Mouse (Mus musculus) lung, postnatal 10 days (tissue): ENCODE results near the gene Lrrc23.

Source experiments
- DNase-seq: peaks from one replicate; pipeline ENCODE4 v3.0.0; 2021

Lrrc23 gene

DNA sequence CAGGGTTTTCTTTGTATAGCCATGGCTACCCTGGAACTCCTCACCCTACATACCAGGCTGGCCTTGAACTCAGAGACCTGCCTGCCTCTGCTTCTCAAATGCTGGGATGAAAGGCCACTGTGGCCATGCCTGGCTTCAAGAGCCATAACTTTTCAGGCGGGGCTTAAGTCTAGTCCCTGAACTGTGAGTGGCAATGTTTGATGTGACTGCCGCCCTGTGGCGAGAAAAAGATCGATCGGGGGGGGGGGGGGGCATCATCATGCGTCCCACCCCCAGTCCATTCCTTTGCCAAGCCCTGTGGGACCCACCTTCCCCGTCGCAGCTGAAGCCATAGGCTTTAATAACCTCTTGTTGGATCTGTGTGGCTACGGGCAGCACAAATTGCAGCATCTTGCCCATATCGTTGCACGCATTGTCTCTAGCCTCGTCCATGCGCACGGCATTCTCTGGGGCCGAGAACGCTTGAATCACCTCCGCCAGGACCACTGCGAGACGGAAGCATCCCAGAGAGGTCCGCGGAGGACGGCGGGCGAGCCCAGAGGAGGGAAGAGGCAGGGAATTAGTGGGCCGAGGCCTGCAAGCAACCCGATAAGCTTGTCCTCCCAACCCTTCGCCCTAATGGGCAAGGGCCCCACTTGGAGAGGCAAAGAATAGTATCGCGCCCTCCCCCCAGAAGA lies 39.2 kb downstream of the Lrrc23 start:
- DNase-seq, result peak; percentile 74

DNA sequence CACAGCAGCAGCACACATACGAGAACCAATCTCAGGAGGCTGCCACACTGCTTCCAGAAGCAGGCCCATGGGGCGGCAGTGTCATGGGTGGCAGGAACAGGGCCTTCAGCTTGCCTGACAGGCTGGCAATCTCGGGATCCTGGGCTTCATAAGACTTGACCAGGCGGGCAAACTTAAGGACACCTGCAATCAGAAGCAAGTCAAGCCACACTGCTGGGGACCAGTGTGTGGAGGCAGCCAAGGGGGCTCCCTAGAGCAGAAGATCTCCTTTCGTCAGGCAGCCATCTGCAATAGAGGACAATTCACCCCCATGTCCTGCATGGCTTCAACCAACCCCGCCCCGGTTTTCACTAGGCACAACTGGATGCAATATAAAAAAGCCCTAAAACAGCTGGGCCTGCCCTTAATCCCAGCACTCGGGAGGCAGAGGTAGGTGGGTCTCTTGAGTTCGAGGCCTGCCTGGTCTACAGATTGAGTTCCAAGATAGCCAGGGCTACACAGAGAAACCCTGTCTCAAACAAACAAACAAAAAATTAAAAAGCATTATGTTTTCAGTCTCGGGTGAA lies 40.2 kb downstream of the Lrrc23 start:
- no peak for DNase-seq

DNA sequence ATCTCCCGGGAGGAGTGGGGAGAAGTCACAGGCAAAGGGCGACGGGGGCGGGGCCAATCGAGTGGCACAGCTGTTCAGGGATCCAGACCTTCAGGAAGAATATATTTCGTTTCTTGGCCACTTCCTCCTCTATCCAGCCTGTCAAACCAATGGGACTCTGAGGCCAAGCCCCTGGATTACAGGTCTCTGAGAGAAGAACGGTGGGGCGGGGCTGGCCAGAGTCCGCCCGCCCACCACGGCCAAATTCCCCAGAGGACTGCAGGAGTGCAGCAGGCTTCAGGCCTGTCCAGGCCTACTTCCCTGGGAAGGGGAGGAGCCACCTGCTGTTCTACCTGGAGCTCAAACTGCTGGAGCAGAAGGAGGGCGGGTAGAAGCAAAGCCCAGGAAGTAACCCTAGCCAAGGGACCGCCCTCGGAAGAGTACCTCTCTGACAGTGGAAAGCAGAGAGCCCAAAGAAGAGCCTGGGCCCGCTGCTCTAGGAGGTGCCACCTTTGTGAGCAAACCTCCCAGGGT lies 41.0 kb downstream of the Lrrc23 start, which contains the start of gene Ptpn6:
TSS of gene Ptpn6 (minus strand) at position 204 of the 513 bp plus-strand sequence.
- DNase-seq, result peak; percentile 86

DNA sequence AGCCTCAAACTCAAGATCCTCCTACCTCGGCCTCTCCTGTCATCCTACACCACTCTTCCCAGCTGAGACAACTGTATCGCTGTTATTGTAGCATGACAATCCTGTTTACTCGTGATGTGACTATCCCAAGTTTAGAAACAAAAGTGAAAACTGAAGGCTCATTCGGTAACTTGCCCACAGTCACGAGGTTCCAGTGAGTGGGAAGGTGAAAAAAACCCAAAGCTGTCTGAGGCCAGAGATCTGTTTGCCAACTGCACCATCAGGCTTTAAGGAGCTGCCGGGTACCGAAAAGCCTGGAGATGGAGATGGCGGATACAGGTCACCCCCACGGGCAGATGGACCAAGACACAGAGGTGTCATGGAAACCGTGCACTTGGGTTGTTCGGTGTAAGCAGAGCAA lies 42.5 kb downstream of the Lrrc23 start:
- DNase-seq, result no peak

DNA sequence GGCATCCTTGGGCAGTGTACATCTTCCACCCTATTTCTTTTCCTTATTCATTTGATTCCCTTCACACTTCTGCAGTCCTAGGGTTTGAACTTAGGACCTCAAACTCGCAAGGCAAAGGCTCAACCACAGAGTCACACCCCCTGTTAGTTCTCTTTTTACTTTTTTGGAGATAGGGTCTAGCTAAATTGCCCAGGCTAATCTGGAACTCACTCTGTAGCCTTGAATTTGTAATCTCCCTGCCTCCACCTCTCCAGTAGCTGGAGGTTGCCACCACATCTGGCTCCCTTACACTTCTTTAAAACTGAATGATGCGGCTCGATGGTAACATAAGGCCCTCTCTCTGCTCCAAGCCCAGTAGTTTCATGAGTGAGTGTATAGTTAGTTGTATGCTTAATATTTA lies 45.1 kb downstream of the Lrrc23 start:
- no peak for DNase-seq

DNA sequence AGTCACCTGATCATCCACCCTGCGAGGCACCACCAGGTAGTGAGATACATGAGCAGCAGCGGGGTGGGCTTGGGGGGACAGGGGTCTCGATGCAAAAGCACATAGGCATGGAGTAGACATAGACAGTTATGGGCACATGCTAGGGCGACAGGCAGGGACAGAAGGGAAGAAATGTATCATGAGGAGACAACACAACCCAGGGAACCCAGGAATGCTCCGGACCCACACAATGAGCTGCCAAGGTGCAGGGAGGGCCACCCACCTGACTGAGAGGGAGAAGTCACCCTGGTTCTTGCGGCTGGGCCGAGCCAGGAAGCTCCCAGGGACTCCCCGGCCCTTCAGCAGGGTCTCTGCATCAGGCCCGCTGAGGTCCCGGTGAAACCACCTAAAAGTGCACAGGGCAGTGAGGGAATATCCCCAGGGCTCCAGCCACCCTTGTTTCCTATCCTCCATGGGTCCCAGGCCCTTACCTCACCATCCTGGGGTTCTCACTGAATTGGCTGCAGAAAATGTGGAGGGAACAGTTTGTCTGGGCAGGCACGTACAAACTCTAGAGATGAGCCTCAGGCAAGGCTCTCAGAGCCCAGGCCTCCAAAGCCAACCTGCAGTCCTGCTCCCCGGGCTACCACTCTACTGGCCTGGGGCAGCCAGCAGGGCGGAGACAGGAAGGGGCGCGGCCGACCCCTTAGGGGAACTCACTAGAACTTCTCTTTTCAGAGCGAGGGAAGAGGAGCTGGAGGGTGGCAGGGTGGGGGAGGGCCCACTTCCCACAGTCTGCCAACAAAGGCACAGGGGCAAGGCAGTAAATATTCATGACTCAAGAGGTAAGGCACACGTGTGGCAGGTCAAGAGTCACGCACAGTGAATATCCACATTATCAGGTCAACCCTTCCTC lies 46.8 kb downstream of the Lrrc23 start:
- DNase-seq, result peak; percentile 63

DNA sequence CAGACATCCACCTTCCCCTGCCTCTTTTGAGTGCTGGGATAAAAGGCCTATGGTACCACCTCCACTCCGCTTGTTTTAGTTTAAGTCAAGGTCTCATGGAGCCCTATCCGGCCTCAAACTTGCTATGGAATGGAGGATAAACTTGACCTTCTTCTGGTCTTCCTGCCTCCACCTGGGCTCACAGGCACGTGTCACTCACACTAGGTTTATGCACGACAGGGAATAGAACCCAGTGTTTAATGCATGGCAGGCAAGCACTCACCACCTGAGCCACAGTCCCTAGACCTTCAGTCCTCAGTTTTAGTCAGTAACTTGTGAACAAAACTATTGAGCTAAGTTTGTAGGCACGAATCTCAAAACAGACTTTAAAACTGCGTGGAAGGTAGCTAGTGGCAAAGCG lies 48.5 kb downstream of the Lrrc23 start:
- no peak for DNase-seq

DNA sequence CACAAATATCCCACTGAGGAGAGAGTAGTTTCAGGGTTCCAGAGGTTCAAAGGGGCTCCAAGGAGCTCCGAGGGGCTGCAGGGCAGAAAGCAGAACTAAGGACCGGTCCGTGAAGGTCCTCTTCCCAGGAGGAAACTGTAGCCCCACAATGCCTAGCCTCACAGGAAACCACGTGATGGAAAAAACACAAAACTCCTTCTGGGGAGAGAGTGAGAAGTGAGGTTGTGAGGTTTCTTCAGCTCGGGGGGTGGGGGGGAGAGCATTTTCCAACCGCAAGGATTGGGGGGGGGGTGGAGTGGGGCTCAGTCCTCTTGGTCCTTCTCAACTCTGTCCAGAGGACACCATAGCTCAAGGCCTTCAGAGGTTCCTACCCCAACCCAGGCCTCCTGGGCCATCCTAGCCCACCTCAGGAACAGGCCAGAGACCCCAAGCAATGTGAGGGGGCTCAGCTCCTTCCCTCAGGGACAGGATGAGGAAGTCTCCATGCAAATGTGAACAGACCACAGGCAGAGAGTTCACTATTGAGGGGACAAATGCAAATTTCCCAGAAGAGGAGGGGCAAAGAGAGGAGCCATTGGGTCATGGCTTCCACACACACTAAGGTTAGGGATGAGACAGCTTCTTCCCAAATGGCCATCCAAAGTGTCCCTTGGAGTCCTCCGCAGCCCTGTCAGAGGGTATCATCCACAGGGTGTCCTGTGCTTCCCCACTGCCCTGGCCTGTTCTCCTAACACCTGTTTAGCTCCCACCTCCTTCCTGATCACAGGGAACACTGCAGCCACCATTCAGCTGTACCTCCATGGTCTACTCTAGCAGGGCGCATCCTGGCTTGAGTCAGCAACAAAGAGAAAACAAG lies 49.4 kb downstream of the Lrrc23 start:
- no peak for DNase-seq

DNA sequence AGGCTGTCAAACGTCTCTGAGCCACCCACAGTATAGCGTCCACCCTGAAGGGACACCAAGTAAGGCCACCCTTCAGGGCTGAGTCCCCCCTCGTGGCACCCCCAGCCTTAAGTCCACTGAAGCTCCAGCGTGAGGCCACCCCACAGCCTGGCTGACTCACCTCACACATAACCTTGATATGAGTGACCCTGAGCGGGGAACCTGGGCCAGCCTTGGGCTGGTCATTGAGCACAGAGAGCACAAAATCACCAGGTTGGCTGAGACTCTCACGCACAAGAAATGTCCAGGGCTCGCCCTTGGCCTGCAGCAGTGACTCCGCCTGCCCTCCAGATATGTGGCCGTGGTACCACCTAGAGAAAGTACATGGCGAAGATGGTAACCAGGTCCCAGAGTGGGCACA lies 50.9 kb downstream of the Lrrc23 start:
- no peak for DNase-seq

DNA sequence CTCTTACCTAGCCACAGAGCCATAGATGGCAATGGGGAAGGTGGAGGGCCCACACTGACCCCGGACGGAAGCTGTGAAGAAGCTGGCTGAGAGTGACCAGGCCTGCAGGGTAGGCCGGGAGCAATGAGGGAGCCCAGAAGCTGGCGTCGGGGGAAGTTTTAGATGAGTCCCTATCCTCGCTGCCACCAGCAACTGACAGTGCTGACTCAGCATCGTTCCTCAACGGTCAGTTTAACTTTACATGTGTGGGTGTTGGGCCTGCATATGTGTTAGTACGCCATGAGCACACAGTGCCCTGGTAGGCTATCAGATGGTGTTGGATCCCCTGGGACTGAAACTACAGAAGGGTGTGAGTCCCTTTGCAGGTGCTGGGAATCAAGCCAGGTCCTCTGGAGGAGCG lies 55.1 kb downstream of the Lrrc23 start:
- no peak for DNase-seq

DNA sequence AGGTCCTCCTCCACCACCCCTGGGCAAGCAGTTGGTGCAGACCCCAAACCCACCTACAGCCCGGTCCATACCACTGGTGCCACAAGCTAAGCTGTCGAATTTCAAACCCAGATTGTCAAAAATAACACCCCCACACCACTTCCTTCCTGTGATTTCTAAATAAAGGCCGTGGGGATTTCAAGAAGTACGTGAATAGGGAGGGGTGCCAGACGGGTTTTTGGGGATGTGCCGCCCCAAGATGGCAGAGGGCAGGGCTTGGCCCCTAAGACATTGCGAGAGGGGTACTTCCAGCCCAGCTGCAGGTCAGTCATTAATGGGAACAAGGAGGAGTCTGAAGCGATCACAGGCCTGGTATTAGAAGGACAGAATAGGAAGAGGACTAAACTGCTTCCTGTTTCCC lies 56.0 kb downstream of the Lrrc23 start:
- no peak for DNase-seq

DNA sequence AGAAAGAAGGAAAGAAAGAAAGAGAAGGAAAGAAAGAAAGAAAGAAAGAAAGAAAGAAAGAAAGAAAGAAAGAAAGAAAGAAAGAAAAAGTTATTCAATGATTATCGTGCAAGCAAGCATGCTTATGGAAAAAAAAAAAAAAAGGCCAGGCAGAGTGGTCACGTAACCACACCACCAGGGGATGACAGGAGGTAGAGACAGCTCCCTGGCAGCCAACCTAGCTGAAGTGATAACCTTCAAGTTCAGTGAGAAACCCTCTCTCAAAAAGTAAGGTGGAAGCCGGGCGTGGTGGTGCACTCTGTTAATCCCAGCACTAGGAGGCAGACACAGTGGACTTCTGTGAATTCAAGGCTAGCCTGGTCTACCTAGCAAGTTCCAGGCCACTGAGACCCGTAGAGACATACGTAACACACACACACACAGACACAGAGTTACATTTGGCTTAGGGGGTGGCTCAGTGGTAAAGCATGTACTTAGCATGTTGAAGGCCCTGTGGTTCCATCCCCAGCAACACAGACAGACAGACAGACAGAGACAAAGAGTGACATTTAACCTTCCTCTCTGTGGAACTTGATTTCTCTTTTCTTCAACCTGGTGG lies 56.6 kb downstream of the Lrrc23 start:
- no peak for DNase-seq

DNA sequence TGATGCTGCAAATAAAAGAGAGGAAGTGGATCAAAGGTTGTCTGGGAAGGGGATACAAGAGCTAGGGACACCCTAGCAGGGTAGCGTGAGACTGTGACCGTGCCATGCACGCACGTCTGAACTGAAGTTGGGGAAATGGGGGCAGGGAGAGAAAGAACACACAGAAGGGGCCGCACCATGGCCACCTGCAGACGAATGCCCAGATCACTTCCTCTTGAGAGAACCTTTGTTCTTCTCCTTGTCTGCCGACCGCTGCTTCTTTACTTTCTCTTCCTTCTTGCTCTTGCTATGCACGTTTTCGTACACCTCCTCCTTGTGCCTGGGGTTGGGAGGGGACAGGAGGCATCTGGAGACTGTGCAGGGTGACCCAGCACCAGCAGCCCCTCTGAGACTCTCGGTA lies 58.6 kb downstream of the Lrrc23 start:
- DNase-seq, result no peak
